Mouse (Mus musculus) CH12.LX (cell line): ENCODE measurements around the gene Rhbdl2. TPM values are rescaled to one million over a fixed set of nuclear protein-coding genes. Genes with fewer than 3 reads are reported as not detected.

ENCODE experiments used
- DNase-seq: peaks from one replicate; pipeline ENCODE4 v3.0.0-alpha.2; 2013; ENCODE audit errors: extremely low read depth
- H3K27ac ChIP-seq: 2 replicates; pipeline ENCODE4 v1.5.1; 2012; ENCODE audit warnings: low read depth, mild to moderate bottlenecking, control low read depth, moderate library complexity; ENCODE audit not compliant: insufficient read depth
- H3K27me3 ChIP-seq: replicated peaks from 2 replicates; pipeline ENCODE3; 2012; ENCODE audit warnings: inconsistent platforms
- H3K36me3 ChIP-seq, 2 experiments: replicated peaks in 1 of 2; 2 replicates each; pipeline versions ENCODE3 to v1.6.1; 2012; ENCODE audit warnings: inconsistent platforms in 1 of 2, low read length in 1 of 2, mild to moderate bottlenecking in 1 of 2, mixed read lengths in 1 of 2, moderate library complexity in 1 of 2; ENCODE audit not compliant: control insufficient read depth in 1 of 2, insufficient read depth in 1 of 2
- H3K4me1 ChIP-seq, 2 experiments: 2 replicates each; pipeline ENCODE4 v1.6.1; 2012; ENCODE audit warnings: inconsistent platforms in 1 of 2, moderate library complexity in 1 of 2; ENCODE audit not compliant: insufficient read depth in 2 of 2, control insufficient read depth in 1 of 2
- H3K4me2 ChIP-seq: 2 replicates; pipeline ENCODE4 v1.6.1; 2012; ENCODE audit warnings: low read depth, mild to moderate bottlenecking, control low read depth; ENCODE audit not compliant: poor library complexity, insufficient read depth, severe bottlenecking
- H3K4me3 ChIP-seq, 3 experiments: fragments of 150-350 bp in 1 of 3; sonication (generic) in 1 of 3; replicated peaks in 1 of 3; 2 replicates each; pipeline versions ENCODE3 to v1.5.1; 2011 to 2012; ENCODE audit warnings: low read depth in 2 of 3, low read length in 2 of 3, mild to moderate bottlenecking in 2 of 3, moderate library complexity in 2 of 3, control low read depth in 1 of 3, improper control_type of control experiment in 1 of 3, inconsistent platforms in 1 of 3, mixed read lengths in 1 of 3; ENCODE audit not compliant: poor library complexity in 1 of 3
- H3K79me2 ChIP-seq: replicated peaks from 2 replicates; pipeline ENCODE4 v1.6.1; 2012; ENCODE audit warnings: mild to moderate bottlenecking, moderate library complexity; ENCODE audit not compliant: control insufficient read depth, poor library complexity, insufficient read depth, severe bottlenecking; ENCODE audit errors: extremely low read depth
- H3K9ac ChIP-seq: 2 replicates; pipeline ENCODE4 v1.6.1; 2012; ENCODE audit warnings: low read depth, mild to moderate bottlenecking, control low read depth, moderate library complexity; ENCODE audit not compliant: insufficient read depth
- H3K9me3 ChIP-seq: replicated peaks from 2 replicates; pipeline ENCODE3; 2012; ENCODE audit warnings: low read length, inconsistent platforms, mixed read lengths
- CHD1 ChIP-seq: IDR thresholded peaks from 2 replicates; pipeline ENCODE4 v1.6.1; 2012; ENCODE audit warnings: low read depth, low read length, improper control_type of control experiment, inconsistent platforms
- E2F4 ChIP-seq: IDR thresholded peaks from 2 replicates; pipeline ENCODE4 v1.6.1; 2011; ENCODE audit warnings: low read depth, low read length, improper control_type of control experiment; ENCODE audit not compliant: insufficient replicate concordance
- EP300 ChIP-seq: IDR thresholded peaks from 2 replicates; pipeline ENCODE4 v1.6.1; 2011; ENCODE audit warnings: low read length, improper control_type of control experiment
- HCFC1 ChIP-seq: IDR thresholded peaks from 2 replicates; pipeline ENCODE4 v1.6.1; 2012; ENCODE audit warnings: low read depth, mild to moderate bottlenecking, inconsistent platforms, low read length, improper control_type of control experiment
- JUND ChIP-seq: conservative IDR thresholded peaks from 2 replicates; pipeline ENCODE4 v1.6.1; 2011; ENCODE audit warnings: low read depth, low read length, improper control_type of control experiment
- KAT2A ChIP-seq: IDR thresholded peaks from 2 replicates; pipeline ENCODE4 v1.6.1; 2012; ENCODE audit warnings: low read length, improper control_type of control experiment, inconsistent platforms; ENCODE audit not compliant: insufficient replicate concordance
- MAX ChIP-seq: IDR thresholded peaks from 2 replicates; pipeline ENCODE4 v1.6.1; 2011; ENCODE audit warnings: low read length, improper control_type of control experiment
- MAZ ChIP-seq: IDR thresholded peaks from 2 replicates; pipeline ENCODE4 v1.6.1; 2012; ENCODE audit warnings: low read depth, mild to moderate bottlenecking, inconsistent platforms, low read length, improper control_type of control experiment, moderate library complexity
- MYC ChIP-seq: IDR thresholded peaks from 2 replicates; pipeline ENCODE4 v1.6.1; 2011; ENCODE audit warnings: low read depth, mild to moderate bottlenecking, improper control_type of control experiment, low read length
- NRF1 ChIP-seq: IDR thresholded peaks from 2 replicates; pipeline ENCODE4 v1.6.1; 2014; ENCODE audit warnings: low read depth, mild to moderate bottlenecking, inconsistent platforms, low read length, improper control_type of control experiment, moderate library complexity
- PAX5 ChIP-seq: IDR thresholded peaks from 2 replicates; pipeline ENCODE4 v1.6.1; 2012; ENCODE audit warnings: low read length, inconsistent platforms, mixed read lengths
- POLR2AphosphoS2 ChIP-seq: IDR thresholded peaks from 2 replicates; pipeline ENCODE4 v1.6.1; 2011; ENCODE audit warnings: low read depth, low read length, improper control_type of control experiment
- RAD21 ChIP-seq: IDR thresholded peaks from 2 replicates; pipeline ENCODE4 v1.6.1; 2011; ENCODE audit warnings: low read depth, mild to moderate bottlenecking, low read length, improper control_type of control experiment, moderate library complexity
- SIN3A ChIP-seq: IDR thresholded peaks from 2 replicates; pipeline ENCODE4 v1.6.1; 2012; ENCODE audit warnings: low read length, improper control_type of control experiment, inconsistent platforms
- USF2 ChIP-seq: conservative IDR thresholded peaks from 2 replicates; pipeline ENCODE4 v1.6.1; 2011; ENCODE audit warnings: low read depth, low read length, improper control_type of control experiment
- ZC3H11A ChIP-seq: IDR thresholded peaks from 2 replicates; pipeline ENCODE4 v1.6.1; 2012; ENCODE audit warnings: low read depth, mild to moderate bottlenecking, inconsistent platforms, low read length, improper control_type of control experiment
- dilution Hi-C: fragments of 300-500 bp; cut with MboI; formaldehyde crosslinking; loops from 2 replicates; pipeline ENCODE4 v1.14.3; 2020; ENCODE audit warnings: low sequenced_read_pairs; ENCODE audit not compliant: extremely low pct_unique_long_range_greater_than_20kb, extremely low pct_ligation_motif_present
- in situ Hi-C: fragments of 300-500 bp; cut with MboI; formaldehyde crosslinking; loops from 3 replicates; pipeline ENCODE4 v1.14.3; 2019; ENCODE audit warnings: low sequenced_read_pairs, low pct_ligation_motif_present, low pct_unique_long_range_greater_than_20kb, mixed read lengths
- polyA plus RNA-seq: library from polyadenylated mRNA; unstranded; fragments of >175 nt; gene quantifications from 2 replicates; pipeline ENCODE4 v1.2.1, GENCODE M21; 2012; ENCODE audit warnings: low read depth; ENCODE audit not compliant: insufficient read length
- total RNA-seq, 2 experiments: library from RNA; depleted of rRNA; stranded (reverse); fragments of 300-350 nt in 1 of 2; fragments of >200 nt in 1 of 2; gene quantifications; 2 replicates each; pipeline ENCODE4 v1.2.3; 2012 to 2014

The Rhbdl2 gene
- total and polyA plus RNA-seq, 3 experiments = not detected

- H3K79me2 ChIP-seq = no peaks in the 10 kb centered on the region
- H3K4me3 ChIP-seq = no peak overlapping the region
- dilution Hi-C loops (no loop called here), in situ Hi-C loops (no loop called here)
- H3K9ac ChIP-seq = no peak overlapping the region
- no peaks in the 10 kb centered on the region for H3K27me3 ChIP-seq
- no peak overlapping the region for H3K27ac ChIP-seq
- no peak overlapping the region for H3K4me2 ChIP-seq
- TF ChIP-seq MAX (no peak), ZC3H11A (no peak), USF2 (no peak), NRF1 (no peak), JUND (no peak), MYC (no peak), EP300 (no peak), E2F4 (no peak), CHD1 (no peak), KAT2A (no peak), POLR2AphosphoS2 (no peak), RAD21 (no peak), MAZ (no peak)
- H3K9me3 ChIP-seq = no peaks in the 10 kb centered on the region
- no peak for DNase-seq
- peaks cover 11 to 38% of the 10 kb centered on the region in 2 experiments for H3K4me1 ChIP-seq
- H3K36me3 ChIP-seq = no peaks in the 10 kb centered on the region
Observed at GRCm38 (mm10) chr4:123792666-123793065, 5.0 kb downstream of the Rhbdl2 start.

GRCm38 (mm10) chr4:123793136-123793535 lies 5.5 kb downstream of the Rhbdl2 start:
- no peak overlapping the region for H3K4me3 ChIP-seq
- no peaks in the 10 kb centered on the region for H3K36me3 ChIP-seq
- in situ Hi-C loops = no loop called here
- peaks cover 15 to 43% of the 10 kb centered on the region in 2 experiments for H3K4me1 ChIP-seq
- dilution Hi-C loops = no loop called here
- no peak overlapping the region for H3K27ac ChIP-seq
- H3K9ac ChIP-seq = no peak overlapping the region
- H3K9me3 ChIP-seq = peaks cover under 1% of the 10 kb centered on the region
- H3K27me3 ChIP-seq = no peaks in the 10 kb centered on the region
- no peak overlapping the region for H3K4me2 ChIP-seq
- no peak for TF ChIP-seq SIN3A
- no peaks in the 10 kb centered on the region for H3K79me2 ChIP-seq
- DNase-seq = no peak

GRCm38 (mm10) chr4:123795057-123795456 lies 7.4 kb downstream of the Rhbdl2 start:
- Histone ChIP-seq H3K9me3 (peaks cover 2% of the 10 kb centered on the region), H3K27me3 (no peaks in the 10 kb centered on the region), H3K4me2 (0 out of 2 replicates have a peak overlapping the region, but pooled peaks have one; percentile 33), H3K36me3 (no peaks in the 10 kb centered on the region)
- peak; percentile 8 for DNase-seq
- TF ChIP-seq PAX5 = no peak
- TF ChIP-seq HCFC1 = no peak
- TF ChIP-seq, all 38 proteins: peak for 0
- in situ Hi-C loops = no loop called here
- dilution Hi-C loops = no loop called here
- H3K4me1 ChIP-seq = peaks cover 17 to 41% of the 10 kb centered on the region in 2 experiments
- no peaks in the 10 kb centered on the region for H3K79me2 ChIP-seq
- no peak overlapping the region for H3K27ac ChIP-seq
- H3K4me3 ChIP-seq = no peak overlapping the region
- H3K9ac ChIP-seq = no peak overlapping the region
